Mouse (Mus musculus) liver, embryonic 14.5 days (tissue): ENCODE data around the gene St8sia1. TPM values are rescaled to one million over a fixed set of nuclear protein-coding genes. Genes with fewer than 3 reads are reported as not detected.

Source experiments
- ATAC-seq: fragments of 200-750 bp; cut with Nextera tagmentation; 2 replicates; pipeline ENCODE4 v1.8.0; 2017; ENCODE audit warnings: moderate number of reproducible peaks, mild to moderate bottlenecking, moderate library complexity; ENCODE audit not compliant: insufficient read depth
- DNase-seq, 3 experiments: peaks; one replicate each; pipeline ENCODE4 v3.0.0-alpha.2; 2012 to 2013; ENCODE audit warnings: low read depth in 3 of 3, low spot score in 3 of 3
- H3K27ac ChIP-seq: fragments of 300-500 bp; sonication (generic); 2 replicates; pipeline ENCODE4 v1.5.1; 2014; ENCODE audit warnings: moderate library complexity, mild to moderate bottlenecking, control low read depth, inconsistent platforms
- H3K27me3 ChIP-seq: fragments of 300-500 bp; sonication (generic); 2 replicates; pipeline ENCODE4 v1.6.1; 2014; ENCODE audit warnings: mild to moderate bottlenecking, low read length, moderate library complexity; ENCODE audit not compliant: control insufficient read depth, insufficient read depth
- H3K36me3 ChIP-seq: fragments of 300-500 bp; sonication (generic); replicated peaks from 2 replicates; pipeline ENCODE4 v1.6.1; 2014; ENCODE audit warnings: low read depth; ENCODE audit not compliant: control insufficient read depth, insufficient read depth
- H3K4me1 ChIP-seq, 2 experiments: fragments of 200-500 bp in 1 of 2; fragments of 300-500 bp in 1 of 2; sonication (generic) in 1 of 2; replicated peaks; 2 replicates each; pipeline ENCODE4 v1.6.1; 2012 to 2014; ENCODE audit warnings: antibody characterized with exemption in 1 of 2, inconsistent platforms in 1 of 2, low read length in 1 of 2; ENCODE audit not compliant: control insufficient read depth in 2 of 2, insufficient read depth in 2 of 2
- H3K4me2 ChIP-seq: fragments of 300-500 bp; sonication (generic); 2 replicates; pipeline ENCODE4 v1.6.1; 2014; ENCODE audit warnings: low read depth, mild to moderate bottlenecking, control low read depth, moderate library complexity
- H3K4me3 ChIP-seq, 2 experiments: fragments of 200-500 bp in 1 of 2; fragments of 300-500 bp in 1 of 2; sonication (generic) in 1 of 2; 2 replicates each; pipeline ENCODE4 v1.5.1; 2012 to 2014; ENCODE audit warnings: low read depth in 2 of 2, low read length in 2 of 2, mild to moderate bottlenecking in 2 of 2, control low read depth in 1 of 2, inconsistent platforms in 1 of 2, moderate library complexity in 1 of 2; ENCODE audit not compliant: insufficient read depth in 1 of 2
- H3K9ac ChIP-seq: fragments of 300-500 bp; sonication (generic); replicated peaks from 2 replicates; pipeline ENCODE4 v1.6.1; 2014; ENCODE audit warnings: mild to moderate bottlenecking, control low read depth, moderate library complexity
- H3K9me3 ChIP-seq: fragments of 300-500 bp; sonication (generic); 2 replicates; pipeline ENCODE4 v1.6.1; 2016; ENCODE audit warnings: low read length, mixed read lengths; ENCODE audit not compliant: control insufficient read depth
- CTCF ChIP-seq: IDR thresholded peaks from 2 replicates; pipeline ENCODE4 v1.5.1; 2016; ENCODE audit warnings: antibody characterized with exemption, low read depth, control low read depth
- EP300 ChIP-seq: IDR thresholded peaks from 2 replicates; pipeline ENCODE4 v1.6.1; 2016; ENCODE audit warnings: antibody characterized with exemption, low read depth
- WGBS: fragments of 180-500 bp; shearing (Covaris S2); extraction: QIAGEN DNeasy Blood & Tissue Kit; methylation state at CpG from one replicate; pipeline ENCODE4 v1.1.7; 2014; ENCODE audit not compliant: insufficient replicate concordance; 5-methylcytosine and 5-hydroxymethylcytosine counted together
- polyA plus RNA-seq, 2 experiments: library from polyadenylated mRNA; depleted of rRNA in 1 of 2; stranded (reverse) in 1 of 2; unstranded in 1 of 2; fragments of >200 nt; fragmentation: Nextera tagmentation in 1 of 2; extraction: Ambion mirVana in 1 of 2; gene quantifications; 2 replicates each; pipeline versions ENCODE4 v1.2.1 to v1.2.3; 2012 to 2014

St8sia1 gene
- polyA plus RNA-seq, 2 experiments = 0.03 to 0.07 TPM

DNA sequence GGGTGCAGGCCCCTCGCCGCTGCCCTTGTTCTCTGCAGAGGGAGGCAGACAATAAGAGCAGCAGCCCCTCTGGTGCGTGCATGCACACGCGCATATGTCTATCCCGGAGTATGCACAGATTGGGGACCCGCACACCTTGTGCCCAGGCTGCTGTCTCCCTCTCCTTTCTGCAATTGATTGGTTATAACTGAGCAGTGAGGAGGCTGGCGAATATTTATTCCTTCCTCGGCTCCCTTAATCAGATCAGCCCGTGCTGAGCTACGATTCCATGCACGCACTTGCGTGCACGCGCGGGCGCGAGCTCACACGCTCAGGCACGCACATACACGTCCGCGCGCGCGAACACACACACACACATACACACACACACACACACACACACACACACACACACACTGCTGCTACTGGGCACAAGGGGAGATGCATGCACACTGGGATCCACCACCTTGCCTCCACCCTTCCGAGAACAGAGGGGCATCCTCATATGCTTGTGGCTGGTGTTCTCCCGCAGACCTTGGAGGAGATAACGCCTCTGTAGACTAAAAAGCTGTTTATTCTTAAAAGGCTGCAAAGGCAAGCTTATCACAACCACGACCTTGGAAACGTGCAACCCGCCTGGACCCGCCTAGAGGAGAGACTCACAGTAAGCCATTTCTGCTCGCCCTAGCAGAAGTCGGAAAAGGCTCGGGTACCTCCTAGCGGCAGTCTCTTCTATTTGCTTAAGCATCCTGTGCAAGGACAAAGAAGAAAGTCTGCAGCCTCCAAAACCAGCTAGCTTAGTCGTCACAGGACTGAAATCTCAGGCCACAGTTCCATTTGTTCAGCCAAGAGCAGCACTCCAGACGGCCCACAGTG is 506 bp upstream of the St8sia1 start:
- Histone ChIP-seq H3K9me3 (no peaks in the 10 kb centered on the region), H3K4me2 (peak overlapping the region; percentile 63), H3K36me3 (no peaks in the 10 kb centered on the region), H3K4me1 (0 out of 4 replicates have a peak, but pooled peaks cover 0 to 2% of the 10 kb centered on the region in 2 experiments), H3K9ac (no peak overlapping the region), H3K4me3 (peak overlapping the region; percentile 37 to 53), H3K27ac (no peak overlapping the region), H3K27me3 (peaks cover 28% of the 10 kb centered on the region)
- under 1% methylated on average over 39 of the region's 39 CpGs for WGBS
- TF ChIP-seq EP300 (no peak), CTCF (peak; percentile 57)
- DNase-seq = peak; percentile 9 to 37 (median 13)
- ATAC-seq = peak; percentile 81

DNA sequence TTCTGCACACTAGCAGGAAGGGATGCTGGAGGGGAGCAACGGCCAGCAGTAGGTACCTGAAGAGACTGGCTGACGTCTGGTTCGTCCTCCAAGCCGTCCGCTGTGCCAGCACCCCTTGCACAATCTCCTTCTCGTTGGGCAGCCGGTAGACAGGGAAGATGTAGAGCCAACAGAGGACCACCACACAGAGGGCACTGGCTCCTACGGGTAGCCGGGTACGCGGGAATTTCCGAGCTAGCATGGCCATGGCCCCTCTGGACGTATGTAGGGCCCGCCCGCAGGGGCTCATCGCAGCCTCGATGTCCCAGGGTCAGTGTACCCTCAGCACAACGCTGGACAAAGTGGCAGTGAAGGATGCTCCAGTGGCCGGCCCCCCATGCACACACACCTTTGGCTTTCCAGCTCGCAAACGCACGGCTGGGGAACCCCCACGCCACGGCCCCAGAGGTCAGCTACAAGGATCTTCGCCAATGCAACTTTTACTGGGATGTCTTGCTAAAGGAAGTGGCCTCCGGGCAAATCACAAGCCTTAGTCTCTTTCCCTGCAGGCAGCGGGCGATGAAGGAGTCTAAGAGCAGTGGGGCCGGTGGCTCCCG is 674 bp downstream of the St8sia1 start:
- H3K4me2 ChIP-seq = peak overlapping the region; percentile 63
- 0 out of 4 replicates have a peak, but pooled peaks cover 0 to 2% of the 10 kb centered on the region in 2 experiments for H3K4me1 ChIP-seq
- ATAC-seq (no peak), DNase-seq (no peak)
- no peaks in the 10 kb centered on the region for H3K9me3 ChIP-seq
- H3K4me3 ChIP-seq = peak overlapping the region in 1 of 2 experiments; percentile 37; a peak in 2 of 4 replicates
- no peaks in the 10 kb centered on the region for H3K36me3 ChIP-seq
- H3K27ac ChIP-seq = no peak overlapping the region
- H3K9ac ChIP-seq = no peak overlapping the region
- WGBS = 20% methylated on average over 30 of the region's 30 CpGs
- TF ChIP-seq CTCF = no peak
- no peak for TF ChIP-seq EP300
- peaks cover 28% of the 10 kb centered on the region for H3K27me3 ChIP-seq

DNA sequence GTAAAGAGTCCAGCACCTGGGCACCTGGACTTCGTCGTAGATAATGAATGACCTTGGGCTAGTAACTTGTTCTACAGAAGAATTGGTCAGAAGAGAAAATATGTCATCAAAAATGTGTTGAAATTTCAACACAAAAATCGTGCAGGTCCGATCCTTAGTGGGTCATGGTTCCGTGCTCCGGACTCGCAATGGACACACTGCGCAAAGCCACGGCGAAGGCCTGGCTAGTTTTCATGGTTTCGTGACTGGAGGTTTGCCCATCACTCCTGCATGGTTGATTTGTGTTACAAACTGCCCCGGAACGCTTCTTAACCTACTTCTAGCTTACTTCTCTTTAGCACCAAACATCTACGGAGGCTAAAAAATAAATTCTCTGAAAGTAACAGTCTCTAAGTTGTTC is 1.4 kb downstream of the St8sia1 start:
- no peak for ATAC-seq
- H3K27me3 ChIP-seq = peaks cover 28% of the 10 kb centered on the region
- DNase-seq = no peak
- no peak overlapping the region for H3K9ac ChIP-seq
- H3K36me3 ChIP-seq = no peaks in the 10 kb centered on the region
- no peak overlapping the region for H3K27ac ChIP-seq
- H3K4me2 ChIP-seq = no peak overlapping the region
- H3K9me3 ChIP-seq = no peaks in the 10 kb centered on the region
- WGBS = 75% methylated on average over 14 of the region's 14 CpGs
- 0 out of 4 replicates have a peak, but pooled peaks cover 0 to 2% of the 10 kb centered on the region in 2 experiments for H3K4me1 ChIP-seq
- no peak overlapping the region for H3K4me3 ChIP-seq
- TF ChIP-seq EP300 (no peak), CTCF (no peak)

DNA sequence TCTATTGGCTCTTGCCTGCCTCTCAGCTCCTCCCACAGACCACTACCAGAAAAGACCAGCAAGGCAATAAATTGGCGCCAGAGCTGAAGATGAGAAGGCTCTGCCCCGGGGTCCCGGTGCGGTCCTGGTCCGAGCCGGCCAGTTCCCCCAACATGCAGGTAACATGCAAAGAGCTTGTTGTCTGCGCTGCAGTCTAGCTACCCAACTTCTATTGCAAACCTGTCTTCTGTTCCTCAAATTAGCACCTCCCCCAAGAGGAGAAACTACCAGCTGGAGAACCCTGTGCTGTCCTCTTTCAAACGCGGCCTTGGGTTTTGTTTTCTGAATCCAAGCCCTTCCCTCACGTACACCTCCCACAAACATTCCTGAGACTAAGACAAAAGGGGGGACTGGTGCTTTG is 1.8 kb downstream of the St8sia1 start:
- TF ChIP-seq EP300 = no peak
- TF ChIP-seq CTCF = no peak
- 51% methylated on average over 10 of the region's 10 CpGs for WGBS
- H3K9ac ChIP-seq = no peak overlapping the region
- no peak overlapping the region for H3K4me3 ChIP-seq
- DNase-seq (no peak), ATAC-seq (no peak)
- 0 out of 4 replicates have a peak, but pooled peaks cover 0 to 2% of the 10 kb centered on the region in 2 experiments for H3K4me1 ChIP-seq
- no peaks in the 10 kb centered on the region for H3K9me3 ChIP-seq
- no peak overlapping the region for H3K4me2 ChIP-seq
- no peak overlapping the region for H3K27ac ChIP-seq
- peaks cover 28% of the 10 kb centered on the region for H3K27me3 ChIP-seq
- no peaks in the 10 kb centered on the region for H3K36me3 ChIP-seq
